Mouse (Mus musculus) Patski (cell line): ENCODE measurements around the gene Cfap46. TPM values are rescaled to one million over a fixed set of nuclear protein-coding genes. Genes with fewer than 3 reads are reported as not detected.
A peak's percentile ranks its signal among the peaks of the same experiment; 100 is the strongest.

Source experiments
- ATAC-seq: fragments of 100-300 bp; one replicate; pipeline ENCODE4 v1.8.0; 2021
- CTCF ChIA-PET: fragments of 350-600 bp; sonication (Branson Sonifier 250); formaldehyde crosslinking; loops from one replicate; lab custom pipeline; 2022; ENCODE audit warnings: inconsistent platforms; lab: Charles Lee
- POLR2A ChIA-PET: fragments of 350-600 bp; sonication (Branson Sonifier 250); formaldehyde crosslinking; loops from one replicate; lab custom pipeline; 2022; ENCODE audit warnings: antibody characterized with exemption, inconsistent platforms; lab: Charles Lee
- DNase-seq: peaks from one replicate; pipeline ENCODE4 v3.0.0-alpha.2; 2011; ENCODE audit warnings: low read depth, low spot score
- H3K27me3 ChIP-seq: fragments of 371-371 bp; one replicate; pipeline ENCODE4 v1.5.1; 2021
- CTCF ChIP-seq: fragments of 100-300 bp; IDR thresholded peaks from one replicate; pipeline ENCODE4 v1.5.1; 2021
- in situ Hi-C: fragments of 300-500 bp; cut with MboI; formaldehyde crosslinking; loops from 3 replicates; pipeline ENCODE4 v1.11.1; 2018; ENCODE audit warnings: low pct_unique_long_range_greater_than_20kb, mixed read lengths
- polyA plus RNA-seq: library from polyadenylated mRNA; unstranded; gene quantifications from one replicate; pipeline ENCODE4 v1.2.3, GENCODE M21; 2021

Cfap46 gene
- polyA plus RNA-seq, 1 experiment from 2014 or later: 4.2 TPM

- TF ChIP-seq CTCF: no peak
- H3K27me3 ChIP-seq: no peaks in the 10 kb centered on the region
- POLR2A ChIA-PET: no interaction called here
- CTCF ChIA-PET: interaction anchor here (0.8 to 4.3 kb wide), 8 partner anchors 15 to 289 kb away, joined by 3 to 56 read pairs (median 4); no protein-coding TSS in a partner anchor
- DNase-seq (no peak), ATAC-seq (no peak)
- in situ Hi-C loops: no loop called here
These were observed 21.5 kb upstream of the Cfap46 start for GRCm38 (mm10) chr7:139705081-139705480.

DNA sequence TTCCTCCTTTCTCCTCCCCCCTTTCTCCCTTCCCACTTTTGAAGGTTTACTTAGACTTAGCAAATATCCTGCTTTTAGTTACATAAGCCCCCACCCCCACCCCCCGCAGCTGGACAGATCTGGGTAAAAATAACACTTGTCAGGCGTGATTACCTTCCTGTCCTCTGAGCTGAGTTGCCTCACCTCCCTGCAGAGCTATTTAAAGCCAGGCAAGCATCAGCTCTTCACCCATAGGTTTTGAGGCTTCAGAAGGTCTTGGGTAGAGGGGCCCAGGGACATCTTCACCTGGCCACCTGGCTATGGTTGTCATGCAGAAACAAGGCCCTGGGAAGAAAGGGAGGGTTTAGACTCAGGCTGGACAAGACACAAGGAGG is 20.2 kb upstream of the Cfap46 start:
- ChIA-PET POLR2A (interaction anchor here (0.6 to 1.4 kb wide), 3 partner anchors 131 to 304 kb away, joined by 3 to 4 read pairs (median 4); partner anchors contain the start of gene Adgra1), CTCF (interaction anchor here (0.6 to 4.3 kb wide), 14 partner anchors 11 to 158 kb away, joined by 3 to 56 read pairs (median 6); no protein-coding TSS in a partner anchor)
- in situ Hi-C loops: loop anchor here (5.0 kb wide), 2 partner anchors 63 to 158 kb away; no protein-coding TSS in a partner anchor
- ATAC-seq: peak; percentile 54
- DNase-seq: no peak
- TF ChIP-seq CTCF: no peak
- no peaks in the 10 kb centered on the region for H3K27me3 ChIP-seq

- H3K27me3 ChIP-seq: no peaks in the 10 kb centered on the region
- peak; percentile 89 for TF ChIP-seq CTCF
- ChIA-PET CTCF (interaction anchor here (0.6 to 4.3 kb wide), 18 partner anchors 11 to 200 kb away, joined by 3 to 56 read pairs (median 4); no protein-coding TSS in a partner anchor), POLR2A (interaction anchor here (0.6 to 1.4 kb wide), 3 partner anchors 131 to 305 kb away, joined by 3 to 4 read pairs (median 4); partner anchors contain the start of gene Adgra1)
- DNase-seq (peak; percentile 56), ATAC-seq (peak; percentile 89)
- in situ Hi-C loops: loop anchor here (5.0 kb wide), 2 partner anchors 64 to 159 kb away; no protein-coding TSS in a partner anchor
These were observed 19.7 kb upstream of the Cfap46 start for GRCm38 (mm10) chr7:139703146-139703825.

DNA sequence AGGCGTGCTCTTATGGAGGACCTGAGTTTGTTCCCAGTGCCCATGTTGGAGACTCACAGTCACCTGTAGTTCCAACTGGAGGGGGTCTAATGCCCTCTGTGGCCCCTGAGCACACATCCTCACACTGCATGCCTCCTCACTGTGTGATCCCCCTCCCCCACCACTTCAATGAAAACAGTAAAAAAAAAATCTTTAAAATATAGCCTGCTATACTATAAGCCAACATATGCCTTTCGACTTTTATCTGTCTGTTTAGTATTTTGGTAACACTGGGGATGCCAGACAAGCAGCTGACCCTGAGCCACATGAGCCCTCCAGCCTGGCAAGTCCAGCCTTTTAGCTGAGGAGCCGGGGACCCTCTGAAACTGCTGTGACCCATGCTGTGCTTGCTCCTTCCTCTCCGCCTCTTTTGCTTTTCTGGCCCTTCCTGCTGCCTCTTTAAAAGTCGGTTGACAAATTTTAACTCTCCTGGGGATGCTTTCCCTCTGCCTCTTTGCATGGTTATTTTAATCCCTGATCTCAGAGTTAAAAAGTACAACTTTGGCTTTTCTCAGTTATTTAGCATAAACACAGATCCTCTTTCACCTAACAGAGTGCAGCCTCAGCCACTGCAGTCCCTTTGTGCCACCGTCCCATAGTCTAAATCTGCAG is 18.2 kb upstream of the Cfap46 start:
- ChIA-PET POLR2A (no interaction called here), CTCF (interaction anchor here (1.4 to 4.3 kb wide), 2 partner anchors 160 to 168 kb away, joined by 3 to 56 read pairs; no protein-coding TSS in a partner anchor)
- no peaks in the 10 kb centered on the region for H3K27me3 ChIP-seq
- TF ChIP-seq CTCF: no peak
- no peak for ATAC-seq
- in situ Hi-C loops: loop anchor here (5.0 kb wide), 2 partner anchors 66 to 161 kb away; no protein-coding TSS in a partner anchor
- no peak for DNase-seq

GRCm38 (mm10) chr7:139692641-139693294 is 9.2 kb upstream of the Cfap46 start:
- POLR2A ChIA-PET: no interaction called here

GRCm38 (mm10) chr7:139692211-139692610 is 8.6 kb upstream of the Cfap46 start:
- ChIA-PET CTCF (no interaction called here), POLR2A (no interaction called here)
- H3K27me3 ChIP-seq: no peaks in the 10 kb centered on the region
- no peak for ATAC-seq
- DNase-seq: no peak
- no peak for TF ChIP-seq CTCF
- in situ Hi-C loops: no loop called here

More at GRCm38 (mm10) chr7:139692641-139693294, 9.2 kb upstream of the Cfap46 start:
- DNase-seq: no peak
- CTCF ChIA-PET: no interaction called here
- ATAC-seq: no peak
- no peak for TF ChIP-seq CTCF
- no peaks in the 10 kb centered on the region for H3K27me3 ChIP-seq
- in situ Hi-C loops: no loop called here

DNA sequence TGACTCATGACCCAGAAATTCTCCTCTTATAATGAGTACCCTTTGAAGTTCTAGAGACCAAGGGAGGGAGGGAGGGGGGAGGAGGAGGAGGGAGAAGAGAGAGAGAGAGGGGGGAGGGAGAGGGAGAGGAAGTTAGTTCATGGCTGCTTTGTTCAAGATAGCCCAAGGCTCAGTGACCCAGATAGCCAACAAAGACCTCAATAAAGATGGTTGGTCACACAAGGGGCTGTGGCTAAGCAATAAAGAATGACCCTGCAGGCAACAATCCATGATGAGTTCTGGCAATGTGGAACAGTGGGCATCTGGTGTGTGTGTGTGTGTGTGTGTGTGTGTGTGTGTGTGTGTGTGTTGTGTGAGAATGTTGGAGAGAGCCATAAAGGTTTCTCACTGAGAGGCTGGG is 1.7 kb upstream of the Cfap46 start:
- in situ Hi-C loops: no loop called here
- H3K27me3 ChIP-seq: no peaks in the 10 kb centered on the region
- DNase-seq (no peak), ATAC-seq (no peak)
- ChIA-PET POLR2A (no interaction called here), CTCF (interaction anchor here (0.7 to 1.5 kb wide), 7 partner anchors 18 to 201 kb away, joined by 3 to 7 read pairs (median 3); no protein-coding TSS in a partner anchor)
- no peak for TF ChIP-seq CTCF

DNA sequence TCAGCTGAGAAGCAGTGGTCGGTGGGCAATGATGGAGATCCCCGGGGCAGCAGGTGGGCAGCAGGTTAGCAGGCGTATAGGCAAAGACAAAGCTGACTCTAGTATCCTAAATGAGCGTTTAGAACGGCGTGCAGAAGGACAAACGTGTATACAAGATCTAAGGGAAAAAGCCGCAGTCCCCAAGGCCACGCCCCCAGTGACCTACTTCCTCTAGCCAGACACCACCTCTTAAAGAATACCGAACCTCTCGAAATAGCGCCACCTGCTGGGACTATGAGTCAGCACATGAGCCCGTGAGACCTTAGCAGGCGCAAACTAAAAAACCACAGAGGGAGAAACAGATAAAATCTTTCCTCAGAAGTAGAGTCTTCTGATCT is 924 bp upstream of the Cfap46 start:
- DNase-seq (peak; percentile 68), ATAC-seq (peak; percentile 84)
- in situ Hi-C loops: loop anchor here (5.0 kb wide), 1 partner anchor 37 kb away; no protein-coding TSS in a partner anchor
- no peaks in the 10 kb centered on the region for H3K27me3 ChIP-seq
- peak; percentile 92 for TF ChIP-seq CTCF
- CTCF ChIA-PET: interaction anchor here (0.7 to 1.5 kb wide), 10 partner anchors 19 to 310 kb away, joined by 3 to 7 read pairs (median 3); no protein-coding TSS in a partner anchor
- POLR2A ChIA-PET: no interaction called here

DNA sequence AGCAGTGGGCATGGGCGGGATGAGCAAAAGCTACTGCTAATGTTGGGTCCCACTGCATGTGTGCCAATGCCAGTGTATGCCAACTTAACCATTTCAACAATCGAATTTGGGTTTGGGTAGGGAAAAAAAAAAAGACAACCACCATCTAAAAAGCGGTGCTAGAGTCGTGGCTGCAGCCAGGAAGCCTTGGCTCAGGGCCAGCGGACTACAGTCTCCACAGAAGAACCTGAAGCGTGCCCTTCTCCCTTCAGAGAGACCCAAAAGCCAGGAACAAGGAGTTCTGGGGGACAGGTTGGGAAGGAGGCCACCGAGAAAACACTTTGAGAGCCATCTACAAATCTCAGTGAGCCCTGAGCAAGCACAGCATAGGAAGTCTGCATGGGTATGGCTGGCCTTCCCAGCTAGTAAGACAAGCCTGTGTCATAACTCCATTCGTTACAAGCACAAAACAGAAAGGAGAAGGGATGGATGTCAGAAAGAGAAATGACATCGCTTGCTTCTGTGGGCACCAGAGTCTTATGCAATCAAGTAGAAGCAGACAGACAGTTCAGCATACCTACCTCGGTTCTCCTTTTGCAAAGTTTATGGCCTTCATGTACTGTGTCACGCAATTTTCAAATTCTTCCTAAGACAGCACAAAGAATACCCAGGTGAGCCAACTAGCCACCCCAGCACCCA is 1.6 kb downstream of the Cfap46 start:
- no peaks in the 10 kb centered on the region for H3K27me3 ChIP-seq
- ATAC-seq (no peak), DNase-seq (no peak)
- in situ Hi-C loops: loop anchor here (5.0 kb wide), 1 partner anchor 35 kb away; no protein-coding TSS in a partner anchor
- ChIA-PET POLR2A (no interaction called here), CTCF (no interaction called here)
- TF ChIP-seq CTCF: no peak
